Mouse (Mus musculus): ENCODE measurements around the gene Grm4. TPM values are rescaled to one million over a fixed set of nuclear protein-coding genes. Genes with fewer than 3 reads are reported as not detected.

Grm4 gene
- polyA plus RNA-seq, 1 experiment = not detected

DNA sequence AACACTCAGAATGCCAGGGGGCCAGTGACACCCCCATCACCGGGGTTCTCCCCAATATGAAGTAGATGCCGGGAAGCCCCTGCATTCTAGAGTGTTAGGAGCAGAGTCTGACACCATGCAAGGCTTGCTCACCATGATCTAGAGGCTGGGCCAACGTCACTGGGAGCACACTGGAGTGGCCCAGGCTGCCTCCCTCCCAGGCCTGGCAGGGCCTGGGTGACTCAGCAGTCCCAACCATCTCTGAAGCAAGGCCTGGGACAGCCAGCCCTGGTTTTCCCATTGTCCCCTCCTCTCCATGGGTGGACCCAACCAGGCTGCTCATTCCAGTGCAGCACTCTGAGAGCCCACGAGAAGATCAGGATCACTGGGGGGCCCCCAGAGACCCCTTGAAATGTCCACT, 20.4 kb downstream of the Grm4 start:
- TF ChIP-seq POLR2A (IDR thresholded peaks at IDR 0.05; ENCODE audit: low read depth, low read length) (no peak), CTCF (IDR thresholded peaks at IDR 0.05; ENCODE audit: borderline replicate concordance, insufficient read depth, low read length) (no peak)
- Histone ChIP-seq H3K27ac (ENCODE audit: insufficient read depth, low read length) (no peak overlapping the region), H3K4me3 (ENCODE audit: insufficient read depth, low read length) (no peak overlapping the region), H3K4me1 (ENCODE audit: control insufficient read depth, insufficient read depth, low read length) (no peaks in the 10 kb centered on the region)

- Histone ChIP-seq H3K27ac (ENCODE audit: insufficient read depth, low read length) (no peak overlapping the region), H3K4me1 (ENCODE audit: control insufficient read depth, insufficient read depth, low read length) (no peaks in the 10 kb centered on the region), H3K4me3 (ENCODE audit: insufficient read depth, low read length) (no peak overlapping the region)
- TF ChIP-seq CTCF (IDR thresholded peaks at IDR 0.05; ENCODE audit: borderline replicate concordance, insufficient read depth, low read length) (no peak), POLR2A (IDR thresholded peaks at IDR 0.05; ENCODE audit: low read depth, low read length) (no peak)
These were observed 22.1 kb downstream of the Grm4 start for GRCm38 (mm10) chr17:27499080-27499479.

- no peak for TF ChIP-seq CTCF (IDR thresholded peaks at IDR 0.05; ENCODE audit: borderline replicate concordance, insufficient read depth, low read length)
- TF ChIP-seq POLR2A (IDR thresholded peaks at IDR 0.05; ENCODE audit: low read depth, low read length) = no peak
- Histone ChIP-seq H3K4me3 (ENCODE audit: insufficient read depth, low read length) (no peak overlapping the region), H3K27ac (ENCODE audit: insufficient read depth, low read length) (no peak overlapping the region), H3K4me1 (ENCODE audit: control insufficient read depth, insufficient read depth, low read length) (no peaks in the 10 kb centered on the region)
These were observed 23.4 kb downstream of the Grm4 start for GRCm38 (mm10) chr17:27497798-27498197.

DNA sequence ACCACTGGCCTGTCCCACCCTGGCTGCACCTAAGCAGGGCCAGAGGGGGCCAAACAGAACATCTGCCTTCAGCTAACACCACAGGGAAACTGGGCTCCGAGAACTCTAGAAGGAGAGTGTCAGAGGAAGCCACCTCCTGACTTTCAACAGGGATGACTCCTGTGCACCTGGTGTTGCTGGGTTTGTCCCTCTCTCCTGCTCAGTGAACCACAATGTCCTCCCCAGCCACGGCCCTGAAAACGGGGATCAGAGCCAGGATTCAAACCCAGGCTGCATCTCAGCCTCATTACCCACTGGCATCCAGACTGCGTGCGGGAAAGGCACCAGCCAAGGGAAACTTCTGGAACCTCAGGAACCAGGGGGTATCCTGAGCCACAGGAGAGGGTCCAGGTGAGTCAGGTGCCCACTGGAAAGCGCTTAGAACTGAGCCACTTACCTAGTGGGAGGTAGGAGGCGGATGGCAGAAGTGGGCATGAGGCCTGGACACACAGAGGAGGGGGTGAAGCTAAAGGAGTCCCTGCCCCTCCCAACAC, 26.1 kb downstream of the Grm4 start:
- H3K4me3 ChIP-seq (ENCODE audit: insufficient read depth, low read length) = no peak overlapping the region
- H3K27ac ChIP-seq (ENCODE audit: insufficient read depth, low read length) = no peak overlapping the region
- H3K4me1 ChIP-seq (ENCODE audit: control insufficient read depth, insufficient read depth, low read length) = no peaks in the 10 kb centered on the region
- no peak for TF ChIP-seq POLR2A (IDR thresholded peaks at IDR 0.05; ENCODE audit: low read depth, low read length)
- no peak for TF ChIP-seq CTCF (IDR thresholded peaks at IDR 0.05; ENCODE audit: borderline replicate concordance, insufficient read depth, low read length)

DNA sequence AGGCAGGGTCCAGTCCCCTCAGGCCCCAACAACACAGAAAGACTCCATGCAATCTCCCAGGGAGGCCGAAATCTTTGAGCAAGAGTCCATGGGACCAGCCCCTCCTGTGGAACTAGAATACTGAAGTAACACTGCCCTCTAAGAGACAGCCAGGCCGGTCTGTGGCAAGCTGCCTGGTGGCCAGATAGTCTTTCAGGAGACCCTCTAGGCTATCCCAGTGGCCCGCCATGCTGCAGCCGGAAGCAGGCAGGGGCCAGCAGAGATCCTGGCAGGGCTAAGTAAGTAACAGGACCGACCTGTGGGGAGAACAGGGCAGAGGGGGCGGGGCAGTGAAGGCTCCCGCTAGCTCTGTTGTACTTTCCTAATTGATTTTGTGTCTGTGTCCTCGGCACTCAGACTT, 27.2 kb downstream of the Grm4 start:
- TF ChIP-seq POLR2A (IDR thresholded peaks at IDR 0.05; ENCODE audit: low read depth, low read length) = no peak
- TF ChIP-seq CTCF (IDR thresholded peaks at IDR 0.05; ENCODE audit: borderline replicate concordance, insufficient read depth, low read length) = no peak
- H3K4me3 ChIP-seq (ENCODE audit: insufficient read depth, low read length) = no peak overlapping the region
- no peaks in the 10 kb centered on the region for H3K4me1 ChIP-seq (ENCODE audit: control insufficient read depth, insufficient read depth, low read length)
- no peak overlapping the region for H3K27ac ChIP-seq (ENCODE audit: insufficient read depth, low read length)

GRCm38 (mm10) chr17:27493389-27493788, 27.8 kb downstream of the Grm4 start:
- TF ChIP-seq CTCF (IDR thresholded peaks at IDR 0.05; ENCODE audit: borderline replicate concordance, insufficient read depth, low read length) (no peak), POLR2A (IDR thresholded peaks at IDR 0.05; ENCODE audit: low read depth, low read length) (no peak)

GRCm38 (mm10) chr17:27488173-27488823, 32.9 kb downstream of the Grm4 start:
- no peak overlapping the region for H3K27ac ChIP-seq (ENCODE audit: insufficient read depth, low read length)
- no peaks in the 10 kb centered on the region for H3K4me1 ChIP-seq (ENCODE audit: control insufficient read depth, insufficient read depth, low read length)
- no peak overlapping the region for H3K4me3 ChIP-seq (ENCODE audit: insufficient read depth, low read length)
- no peak for TF ChIP-seq CTCF (IDR thresholded peaks at IDR 0.05; ENCODE audit: borderline replicate concordance, insufficient read depth, low read length)
- no peak for TF ChIP-seq POLR2A (IDR thresholded peaks at IDR 0.05; ENCODE audit: low read depth, low read length)

More at GRCm38 (mm10) chr17:27493389-27493788, 27.8 kb downstream of the Grm4 start:
- Histone ChIP-seq H3K4me1 (ENCODE audit: control insufficient read depth, insufficient read depth, low read length) (no peaks in the 10 kb centered on the region), H3K4me3 (ENCODE audit: insufficient read depth, low read length) (no peak overlapping the region), H3K27ac (ENCODE audit: insufficient read depth, low read length) (no peak overlapping the region)

GRCm38 (mm10) chr17:27485940-27486339, 35.3 kb downstream of the Grm4 start:
- H3K4me1 ChIP-seq (ENCODE audit: control insufficient read depth, insufficient read depth, low read length) = no peaks in the 10 kb centered on the region
- no peak overlapping the region for H3K27ac ChIP-seq (ENCODE audit: insufficient read depth, low read length)
- no peak overlapping the region for H3K4me3 ChIP-seq (ENCODE audit: insufficient read depth, low read length)

GRCm38 (mm10) chr17:27483571-27483970, 37.6 kb downstream of the Grm4 start:
- no peaks in the 10 kb centered on the region for H3K4me1 ChIP-seq (ENCODE audit: control insufficient read depth, insufficient read depth, low read length)
- H3K27ac ChIP-seq (ENCODE audit: insufficient read depth, low read length) = no peak overlapping the region
- no peak overlapping the region for H3K4me3 ChIP-seq (ENCODE audit: insufficient read depth, low read length)
- TF ChIP-seq CTCF (IDR thresholded peaks at IDR 0.05; ENCODE audit: borderline replicate concordance, insufficient read depth, low read length) (no peak), POLR2A (IDR thresholded peaks at IDR 0.05; ENCODE audit: low read depth, low read length) (no peak)

More at GRCm38 (mm10) chr17:27485940-27486339, 35.3 kb downstream of the Grm4 start:
- TF ChIP-seq CTCF (IDR thresholded peaks at IDR 0.05; ENCODE audit: borderline replicate concordance, insufficient read depth, low read length) (no peak), POLR2A (IDR thresholded peaks at IDR 0.05; ENCODE audit: low read depth, low read length) (no peak)
